Mouse (Mus musculus) megakaryocyte, embryonic 14.5 days (primary cell): ENCODE results near the gene Dnah2.

Experiments used
- FLI1 ChIP-seq: IDR thresholded peaks from 2 replicates; pipeline ENCODE4 v1.6.1; 2012; ENCODE audit warnings: low read length, inconsistent platforms, mixed read lengths
- GATA1 ChIP-seq: IDR thresholded peaks from 3 replicates; pipeline ENCODE4 v1.6.1; 2012; ENCODE audit warnings: mixed read lengths, low read length, inconsistent platforms, borderline replicate concordance

DNA sequence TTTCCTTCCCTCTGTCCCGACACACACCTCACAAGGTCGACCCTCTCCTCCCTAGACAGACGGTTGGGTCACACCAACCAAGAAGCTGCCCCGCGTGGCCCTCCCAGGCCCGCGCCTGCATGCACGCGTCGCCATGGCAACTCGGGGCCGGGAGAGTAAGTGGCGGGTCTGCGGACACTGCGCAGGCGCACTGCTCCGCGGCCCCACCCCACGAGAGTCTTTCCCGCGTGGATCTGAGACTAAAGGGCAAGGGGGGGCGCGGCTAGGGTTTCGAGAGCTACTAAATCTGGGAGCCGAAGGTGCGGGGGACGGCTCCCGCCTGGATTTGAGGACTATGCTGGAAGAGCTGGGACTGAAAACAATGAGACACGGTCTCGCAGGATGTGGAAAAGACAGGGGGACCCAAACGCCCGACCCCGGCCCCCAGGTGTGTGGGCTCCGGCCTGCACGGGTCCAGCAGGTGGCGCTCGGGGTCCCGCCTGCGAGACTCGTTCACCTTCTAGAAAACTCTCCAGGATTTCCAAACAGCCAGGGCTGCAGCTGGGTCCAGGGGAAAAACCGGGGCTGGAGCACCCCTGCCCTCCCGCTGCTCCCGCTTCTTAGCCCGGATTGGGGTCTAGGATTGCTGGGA, 2.4 kb downstream of the Dnah2 start:
- TF ChIP-seq GATA1 = no peak
- no peak for TF ChIP-seq FLI1
